Mouse (Mus musculus) kidney, adult 11 months (tissue): ENCODE results near the gene Pilrb1.

Experiments
- DNase-seq: peaks from one replicate; pipeline ENCODE4 v3.0.0; 2022

Gene Pilrb1

GRCm38 (mm10) chr5:137826421-137826820, 31.5 kb downstream of the Pilrb1 start:
- no peak for DNase-seq

GRCm38 (mm10) chr5:137825971-137826370, 31.9 kb downstream of the Pilrb1 start:
- no peak for DNase-seq

- no peak for DNase-seq
Measured at GRCm38 (mm10) chr5:137825030-137825429, 32.9 kb downstream of the Pilrb1 start.

- DNase-seq, result no peak
Measured at GRCm38 (mm10) chr5:137823455-137824045, 34.4 kb downstream of the Pilrb1 start.

- no peak for DNase-seq
Measured at GRCm38 (mm10) chr5:137822602-137823001, 35.3 kb downstream of the Pilrb1 start.

- DNase-seq, result no peak
Measured at GRCm38 (mm10) chr5:137822126-137822525, 35.8 kb downstream of the Pilrb1 start.

GRCm38 (mm10) chr5:137817466-137818222, 40.3 kb downstream of the Pilrb1 start:
- no peak for DNase-seq

GRCm38 (mm10) chr5:137808316-137808715, 49.6 kb downstream of the Pilrb1 start:
- no peak for DNase-seq

- DNase-seq, result no peak
Measured at GRCm38 (mm10) chr5:137806158-137806557, 51.7 kb downstream of the Pilrb1 start.
